ENCODE assay signal across 17 mouse cellular contexts in genomic region chr15:27441053-27441452, GRCm38 (mm10).
"Had no signal": no experiment of that assay in that cellular context is flagged by ENCODE, and none has a peak within 500 bp of the region (broad histone marks: within the 10 kb centered on the region; RNA-seq: fewer than 3 reads in every experiment).

No protein-coding gene starts in this region.

- H3K4me1 ChIP-seq: lung, embryonic 15.5 days; megakaryocyte, embryonic 14.5 days; neural tube, embryonic 12.5 days; stomach, embryonic 15.5 days had no signal

- H3K4me2 ChIP-seq: lung, embryonic 15.5 days; midbrain, embryonic 11.5 days; neural tube, embryonic 12.5 days; stomach, embryonic 15.5 days had no signal

- H3K9me3 ChIP-seq: lung, embryonic 15.5 days; megakaryocyte, embryonic 14.5 days; neural tube, embryonic 12.5 days; stomach, embryonic 15.5 days had no signal

- H3K4me3 ChIP-seq: lung, embryonic 15.5 days; megakaryocyte, embryonic 14.5 days; neural tube, embryonic 12.5 days; stomach, embryonic 15.5 days had no signal

- H3K36me3 ChIP-seq: lung, embryonic 15.5 days; neural tube, embryonic 12.5 days; stomach, embryonic 15.5 days had no signal

- H3K27me3 ChIP-seq: lung, embryonic 15.5 days; megakaryocyte, embryonic 14.5 days; neural tube, embryonic 12.5 days; stomach, embryonic 15.5 days had no signal

- H3K9ac ChIP-seq: liver, postnatal 0 days; lung, embryonic 15.5 days; neural tube, embryonic 12.5 days; stomach, embryonic 15.5 days had no signal

- DNase-seq: liver, postnatal 0 days; lung, adult 2 months; lung, postnatal 14 days; lung, postnatal 36 days; midbrain, embryonic 14.5 days; right cerebral cortex, postnatal 14 days; thymus, adult 2 months; thymus, postnatal 25 days; thymus, postnatal 4 days had no signal

- ATAC-seq: liver, postnatal 0 days; lung, postnatal 0 days had no signal

- H3K27ac ChIP-seq: lung, embryonic 15.5 days; macrophage; neural tube, embryonic 12.5 days; stomach, embryonic 15.5 days; stomach, postnatal 0 days had no signal
